Mouse (Mus musculus): ENCODE data around the gene Angptl1. TPM values are rescaled to one million over a fixed set of nuclear protein-coding genes. Genes with fewer than 3 reads are reported as not detected.
A peak's percentile ranks its signal among the peaks of the same experiment; 100 is the strongest.

Gene Angptl1
- polyA plus RNA-seq, 1 experiment from 2014 or later, result 65.3 TPM

DNA sequence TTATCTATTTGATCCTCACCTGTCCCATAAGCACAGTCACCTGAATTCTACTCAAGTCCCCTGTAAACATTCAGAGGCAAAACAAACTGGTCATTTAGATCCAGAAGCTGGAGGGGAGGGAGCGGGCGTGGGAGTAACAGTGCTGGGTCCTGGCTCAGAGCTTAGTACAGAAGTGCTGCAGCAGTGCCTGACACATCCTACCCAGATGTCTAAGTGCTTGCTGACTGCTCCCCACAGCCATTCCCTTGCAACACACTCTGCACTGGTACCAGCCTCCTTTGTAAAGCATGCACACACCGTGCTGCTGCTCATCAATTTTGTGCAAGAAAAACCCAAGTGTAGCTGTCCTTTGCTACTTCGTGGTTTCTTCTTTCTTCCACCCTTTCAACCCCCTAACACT lies 8.7 kb downstream of the Angptl1 start:
- Histone ChIP-seq H3K9me3 (replicated peaks) (no peaks in the 10 kb centered on the region), H3K4me3 (replicated peaks) (no peak overlapping the region), H3K4me2 (replicated peaks) (no peak overlapping the region), H3K36me3 (no peaks in the 10 kb centered on the region), H3K9ac (no peak overlapping the region), H3K27me3 (no peaks in the 10 kb centered on the region), H3K27ac (replicated peaks) (no peak overlapping the region), H3K4me1 (peaks cover 13% of the 10 kb centered on the region; the same call in 1 of the 2 replicates)
- WGBS, result 68% methylated on average over 4 of the region's 4 CpGs
- ATAC-seq (ENCODE audit: insufficient number of reproducible peaks, low FRiP score, low TSS enrichment, low read depth), result no peak

DNA sequence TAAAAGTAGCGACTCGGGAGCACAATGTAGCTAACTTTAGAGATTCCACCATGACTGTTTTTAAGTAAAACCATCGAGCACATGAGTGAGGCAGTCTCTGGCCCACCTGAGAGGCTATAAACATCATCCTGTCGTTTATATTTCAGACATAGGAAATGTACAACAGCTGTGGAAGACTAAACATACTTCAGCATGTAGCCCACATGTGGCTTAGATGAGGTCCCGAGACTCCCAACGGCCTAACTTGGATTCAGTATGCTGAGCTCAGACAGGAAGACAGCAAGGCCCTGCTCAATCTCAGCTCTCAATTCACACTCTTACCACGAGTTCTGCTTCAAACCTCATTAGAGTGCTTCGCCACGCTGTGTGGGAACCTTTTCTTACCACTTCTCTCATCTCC lies 14.0 kb downstream of the Angptl1 start:
- Histone ChIP-seq H3K9me3 (replicated peaks) (no peaks in the 10 kb centered on the region), H3K4me3 (replicated peaks) (no peak overlapping the region), H3K36me3 (0 out of 2 replicates have a peak, but pooled peaks cover 7% of the 10 kb centered on the region), H3K27me3 (no peaks in the 10 kb centered on the region), H3K9ac (no peak overlapping the region), H3K27ac (replicated peaks) (peak overlapping the region; percentile 29), H3K4me2 (replicated peaks) (no peak overlapping the region), H3K4me1 (peaks cover 8% of the 10 kb centered on the region; the same call in 1 of the 2 replicates)
- peak; percentile 75 for ATAC-seq (ENCODE audit: insufficient number of reproducible peaks, low FRiP score, low TSS enrichment, low read depth)
- WGBS, result 33% methylated on average over 9 of the region's 9 CpGs

DNA sequence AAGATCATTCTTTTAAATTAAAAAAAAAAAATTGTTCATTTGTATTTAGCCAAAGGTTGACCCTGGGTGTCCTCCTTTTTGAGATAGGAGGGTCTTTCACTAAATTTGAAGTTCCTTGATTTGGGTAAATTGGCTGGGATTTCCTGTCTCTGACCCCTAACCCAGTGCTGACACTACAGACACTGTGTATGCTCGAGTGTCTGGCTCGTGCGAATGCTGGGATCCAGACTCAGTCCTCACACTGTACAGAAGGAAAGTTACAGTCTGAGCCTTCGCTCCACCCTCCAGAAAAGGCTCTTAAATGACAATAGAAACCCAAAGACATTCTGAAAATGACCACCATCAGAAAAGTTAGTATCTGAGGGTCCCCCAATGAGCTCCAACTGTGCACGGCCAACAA lies 14.5 kb downstream of the Angptl1 start:
- Histone ChIP-seq H3K9me3 (replicated peaks) (no peaks in the 10 kb centered on the region), H3K4me1 (peaks cover 8% of the 10 kb centered on the region; the same call in 1 of the 2 replicates), H3K36me3 (0 out of 2 replicates have a peak, but pooled peaks cover 7% of the 10 kb centered on the region), H3K4me2 (replicated peaks) (no peak overlapping the region), H3K9ac (no peak overlapping the region), H3K27me3 (no peaks in the 10 kb centered on the region), H3K4me3 (replicated peaks) (no peak overlapping the region), H3K27ac (replicated peaks) (no peak overlapping the region)
- 62% methylated on average over 5 of the region's 5 CpGs for WGBS
- ATAC-seq (ENCODE audit: insufficient number of reproducible peaks, low FRiP score, low TSS enrichment, low read depth), result no peak; the same call in 1 of the 2 replicates

DNA sequence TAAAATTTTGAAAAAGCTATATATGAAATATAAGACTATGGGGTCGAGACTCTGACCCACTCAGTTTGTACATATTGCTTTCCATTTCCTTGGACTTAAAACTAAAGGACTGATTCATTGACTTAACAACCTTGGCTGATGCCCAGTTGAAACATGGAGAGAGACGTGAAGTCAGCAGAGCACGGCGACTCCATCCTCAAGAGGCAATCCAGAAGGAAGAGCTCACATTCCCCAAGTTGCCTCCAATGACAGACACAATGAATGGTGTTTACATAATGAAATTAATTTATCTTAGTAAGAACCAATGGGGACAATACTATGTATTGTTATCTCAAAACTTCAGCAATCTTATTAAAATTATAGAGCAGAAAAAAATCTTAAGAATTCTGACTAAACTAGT lies 16.2 kb downstream of the Angptl1 start:
- ATAC-seq (ENCODE audit: insufficient number of reproducible peaks, low FRiP score, low TSS enrichment, low read depth), result no peak
- H3K9ac ChIP-seq, result no peak overlapping the region
- H3K27ac ChIP-seq (replicated peaks), result no peak overlapping the region
- 84% methylated on average over 4 of the region's 4 CpGs for WGBS
- H3K4me1 ChIP-seq, result peaks cover 8% of the 10 kb centered on the region
- H3K4me3 ChIP-seq (replicated peaks), result no peak overlapping the region
- H3K36me3 ChIP-seq, result 0 out of 2 replicates have a peak, but pooled peaks cover 10% of the 10 kb centered on the region
- H3K9me3 ChIP-seq (replicated peaks), result no peaks in the 10 kb centered on the region
- no peaks in the 10 kb centered on the region for H3K27me3 ChIP-seq
- H3K4me2 ChIP-seq (replicated peaks), result no peak overlapping the region

DNA sequence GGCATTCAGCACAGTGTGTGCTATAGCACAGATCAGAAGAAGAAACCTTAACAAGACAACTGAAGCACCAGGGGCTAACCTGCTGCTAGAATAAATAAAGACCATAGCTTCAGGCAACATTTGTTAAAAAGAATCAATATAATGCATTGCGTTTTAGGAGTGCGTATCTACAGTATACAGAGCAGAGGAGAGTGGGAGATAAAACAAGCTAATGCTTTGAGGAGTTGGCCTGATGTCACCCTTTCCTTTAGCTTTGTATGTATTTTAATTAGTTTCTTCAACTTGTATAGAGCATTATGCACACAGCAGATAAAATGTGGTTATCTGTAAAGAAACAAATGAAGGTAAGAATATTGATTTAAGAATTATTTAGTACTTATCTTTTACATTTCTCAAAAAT lies 18.3 kb downstream of the Angptl1 start:
- 90% methylated on average over 2 of the region's 2 CpGs for WGBS
- H3K4me3 ChIP-seq (replicated peaks), result no peak overlapping the region
- no peak overlapping the region for H3K4me2 ChIP-seq (replicated peaks)
- ATAC-seq (ENCODE audit: insufficient number of reproducible peaks, low FRiP score, low TSS enrichment, low read depth), result no peak
- no peaks in the 10 kb centered on the region for H3K9me3 ChIP-seq (replicated peaks)
- H3K36me3 ChIP-seq, result 0 out of 2 replicates have a peak, but pooled peaks cover 10% of the 10 kb centered on the region
- no peaks in the 10 kb centered on the region for H3K27me3 ChIP-seq
- no peak overlapping the region for H3K9ac ChIP-seq
- H3K27ac ChIP-seq (replicated peaks), result no peak overlapping the region
- peaks cover 8% of the 10 kb centered on the region for H3K4me1 ChIP-seq

DNA sequence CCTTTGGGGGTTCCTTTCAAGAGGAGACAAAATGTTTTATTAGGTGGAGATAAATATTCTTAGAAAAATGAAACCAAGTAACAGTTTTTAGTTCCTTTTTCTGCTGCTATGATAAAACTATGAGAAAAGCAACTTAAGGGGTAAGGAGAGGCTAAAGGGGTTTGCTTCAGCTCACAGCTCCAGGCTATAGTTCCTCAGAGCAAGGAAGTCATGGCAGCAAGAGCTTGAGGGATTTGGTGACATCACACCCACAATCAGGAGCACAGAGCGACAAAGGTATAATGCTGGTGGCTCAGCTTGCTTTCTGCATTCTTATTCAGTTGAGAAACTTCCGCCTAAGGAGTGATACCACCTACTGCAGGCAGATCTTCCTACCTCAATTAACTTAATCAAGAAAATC lies 20.8 kb downstream of the Angptl1 start:
- WGBS, result 89% methylated on average over 2 of the region's 2 CpGs

DNA sequence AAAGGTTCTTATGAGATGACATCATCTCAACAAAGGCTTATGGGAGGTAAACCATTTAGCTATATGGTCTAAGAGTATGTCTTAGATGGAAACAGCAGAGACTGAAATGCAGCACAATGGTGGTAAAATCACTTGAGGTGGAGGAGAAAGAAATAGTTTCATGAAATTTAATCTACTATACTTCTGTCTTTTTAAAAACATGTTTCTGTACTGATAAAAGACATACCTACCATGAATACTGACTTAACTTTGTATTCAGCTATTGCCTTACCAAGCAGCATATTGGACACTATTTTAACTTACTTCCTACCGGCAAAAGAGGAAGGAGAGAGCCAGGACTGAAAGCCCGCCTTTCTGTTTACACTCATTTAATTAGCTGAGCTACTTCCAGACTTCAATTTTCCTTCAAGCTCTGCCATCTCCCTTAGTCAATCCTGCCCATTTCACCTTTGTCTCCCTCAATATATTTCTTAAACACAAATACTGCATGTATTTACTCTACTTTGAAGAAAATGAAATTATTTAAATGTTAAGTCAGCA lies 21.4 kb downstream of the Angptl1 start:
- Histone ChIP-seq H3K4me1 (peaks cover 11% of the 10 kb centered on the region), H3K9ac (no peak overlapping the region), H3K4me2 (replicated peaks) (no peak overlapping the region), H3K9me3 (replicated peaks) (no peaks in the 10 kb centered on the region), H3K36me3 (0 out of 2 replicates have a peak, but pooled peaks cover 10% of the 10 kb centered on the region), H3K4me3 (replicated peaks) (no peak overlapping the region), H3K27me3 (no peaks in the 10 kb centered on the region), H3K27ac (replicated peaks) (no peak overlapping the region)
- WGBS, result 48% methylated on average over 2 of the region's 2 CpGs
- ATAC-seq (ENCODE audit: insufficient number of reproducible peaks, low FRiP score, low TSS enrichment, low read depth), result no peak

More for the DNA sequence above, 20.8 kb downstream of the Angptl1 start:
- no peak for ATAC-seq (ENCODE audit: insufficient number of reproducible peaks, low FRiP score, low TSS enrichment, low read depth)
- Histone ChIP-seq H3K36me3 (0 out of 2 replicates have a peak, but pooled peaks cover 10% of the 10 kb centered on the region), H3K4me1 (peaks cover 9% of the 10 kb centered on the region), H3K4me3 (replicated peaks) (no peak overlapping the region), H3K27me3 (no peaks in the 10 kb centered on the region), H3K4me2 (replicated peaks) (no peak overlapping the region), H3K9ac (no peak overlapping the region), H3K27ac (replicated peaks) (no peak overlapping the region), H3K9me3 (replicated peaks) (no peaks in the 10 kb centered on the region)

DNA sequence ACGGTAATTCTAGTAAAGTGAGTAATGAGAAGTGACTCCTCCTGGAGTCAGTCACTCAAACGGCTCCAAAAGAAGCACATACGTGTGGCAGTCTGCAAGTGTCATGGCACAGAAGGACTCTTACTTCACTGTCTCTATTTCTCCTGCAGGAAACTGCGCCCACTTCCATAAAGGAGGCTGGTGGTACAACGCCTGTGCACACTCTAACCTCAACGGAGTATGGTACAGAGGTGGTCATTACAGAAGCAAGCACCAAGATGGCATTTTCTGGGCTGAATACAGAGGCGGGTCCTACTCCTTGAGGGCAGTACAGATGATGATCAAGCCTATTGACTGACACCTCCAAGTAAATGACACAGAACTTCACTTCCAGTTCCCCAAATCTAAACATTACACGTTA lies 21.9 kb downstream of the Angptl1 start:
- ATAC-seq (ENCODE audit: insufficient number of reproducible peaks, low FRiP score, low TSS enrichment, low read depth), result no peak
- H3K27ac ChIP-seq (replicated peaks), result no peak overlapping the region
- H3K4me2 ChIP-seq (replicated peaks), result no peak overlapping the region
- 65% methylated on average over 8 of the region's 8 CpGs for WGBS
- H3K4me1 ChIP-seq, result peaks cover 11% of the 10 kb centered on the region
- 0 out of 2 replicates have a peak, but pooled peaks cover 10% of the 10 kb centered on the region for H3K36me3 ChIP-seq
- H3K27me3 ChIP-seq, result no peaks in the 10 kb centered on the region
- no peaks in the 10 kb centered on the region for H3K9me3 ChIP-seq (replicated peaks)
- no peak overlapping the region for H3K4me3 ChIP-seq (replicated peaks)
- H3K9ac ChIP-seq, result no peak overlapping the region

DNA sequence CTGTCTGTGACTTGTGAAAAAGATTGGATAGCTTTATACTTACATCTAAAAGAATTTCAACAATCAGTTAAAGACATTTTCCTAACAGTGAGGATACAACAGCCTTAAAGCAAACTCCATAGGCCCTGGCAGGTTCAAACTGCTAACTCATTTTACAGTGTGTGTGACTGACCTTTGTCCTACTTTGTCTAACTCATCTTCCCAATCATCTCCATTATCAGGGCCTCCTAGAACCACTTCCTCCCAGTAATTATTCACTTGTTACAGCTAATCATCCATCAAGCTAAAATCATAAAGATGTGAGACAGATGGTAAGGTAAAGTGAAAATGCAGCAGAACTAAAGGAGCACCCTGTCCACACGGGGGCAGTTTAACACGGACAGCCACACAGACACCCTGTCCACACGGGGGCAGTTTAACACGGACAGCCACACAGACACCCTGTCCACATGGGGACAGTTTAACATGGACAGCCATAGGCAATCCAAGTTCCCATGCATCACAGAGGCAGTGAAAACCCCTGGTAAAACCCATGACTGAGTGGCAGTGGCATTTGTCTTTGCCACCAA lies 23.2 kb downstream of the Angptl1 start:
- Histone ChIP-seq H3K4me2 (replicated peaks) (no peak overlapping the region), H3K36me3 (0 out of 2 replicates have a peak, but pooled peaks cover 5% of the 10 kb centered on the region), H3K9ac (no peak overlapping the region), H3K4me3 (replicated peaks) (no peak overlapping the region), H3K9me3 (replicated peaks) (no peaks in the 10 kb centered on the region), H3K27me3 (no peaks in the 10 kb centered on the region), H3K27ac (replicated peaks) (no peak overlapping the region), H3K4me1 (peaks cover 13% of the 10 kb centered on the region)
- ATAC-seq (ENCODE audit: insufficient number of reproducible peaks, low FRiP score, low TSS enrichment, low read depth), result no peak
- WGBS, result 33% methylated on average over 4 of the region's 4 CpGs

DNA sequence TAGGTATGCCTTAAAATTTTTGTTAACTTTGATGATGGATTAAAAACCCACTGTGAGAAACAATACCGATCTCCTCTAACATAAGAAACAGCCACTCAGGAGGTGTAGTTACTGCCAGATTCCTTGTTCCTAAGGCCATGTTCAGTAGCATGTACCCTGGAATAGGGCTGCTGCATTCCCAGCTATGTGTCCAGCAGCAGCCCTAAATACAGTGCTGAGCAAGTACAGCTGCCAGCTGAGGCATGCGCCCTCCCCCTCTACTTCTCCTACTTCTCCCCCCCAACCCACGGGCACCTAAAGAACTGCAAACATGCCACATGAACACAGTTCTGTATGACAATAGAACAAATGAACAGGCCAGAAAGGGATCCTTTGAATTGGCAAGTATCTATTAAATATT lies 25.4 kb downstream of the Angptl1 start:
- Histone ChIP-seq H3K27ac (replicated peaks) (peak overlapping the region; percentile 70; the same call in 1 of the 2 replicates), H3K36me3 (no peaks in the 10 kb centered on the region; the same call in 1 of the 2 replicates), H3K4me3 (replicated peaks) (no peak overlapping the region), H3K27me3 (no peaks in the 10 kb centered on the region), H3K9ac (no peak overlapping the region), H3K9me3 (replicated peaks) (no peaks in the 10 kb centered on the region), H3K4me1 (peaks cover 13% of the 10 kb centered on the region), H3K4me2 (replicated peaks) (no peak overlapping the region)
- ATAC-seq (ENCODE audit: insufficient number of reproducible peaks, low FRiP score, low TSS enrichment, low read depth), result no peak
- WGBS, result 59% methylated on average over 3 of the region's 3 CpGs

DNA sequence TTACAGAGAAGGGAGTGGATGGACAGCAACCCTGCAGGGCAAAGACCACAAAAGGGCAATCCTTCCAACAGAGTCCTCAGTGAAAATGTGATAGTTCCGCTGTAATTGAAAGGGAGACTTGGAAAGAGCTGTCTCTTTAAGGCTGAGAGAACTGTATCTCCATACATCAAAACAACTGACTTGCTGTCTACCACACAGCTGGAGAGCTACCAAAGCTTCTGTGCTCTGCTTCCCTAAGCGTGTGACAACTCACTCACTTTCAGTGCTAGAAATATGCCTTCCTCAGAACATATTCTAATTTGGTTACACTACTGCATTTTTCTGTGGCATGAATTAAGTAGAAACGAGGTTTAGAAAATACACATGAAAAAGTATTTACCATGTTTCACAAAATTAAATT lies 25.9 kb downstream of the Angptl1 start:
- Histone ChIP-seq H3K36me3 (no peaks in the 10 kb centered on the region; the same call in 1 of the 2 replicates), H3K4me3 (replicated peaks) (no peak overlapping the region), H3K4me1 (peaks cover 13% of the 10 kb centered on the region), H3K4me2 (replicated peaks) (no peak overlapping the region), H3K27ac (replicated peaks) (peak overlapping the region; percentile 70), H3K9ac (no peak overlapping the region), H3K9me3 (replicated peaks) (no peaks in the 10 kb centered on the region), H3K27me3 (no peaks in the 10 kb centered on the region)
- 40% methylated on average over 3 of the region's 3 CpGs for WGBS
- ATAC-seq (ENCODE audit: insufficient number of reproducible peaks, low FRiP score, low TSS enrichment, low read depth), result no peak
